Mouse (Mus musculus): ENCODE measurements around the gene Phf21a.

The Phf21a gene

DNA sequence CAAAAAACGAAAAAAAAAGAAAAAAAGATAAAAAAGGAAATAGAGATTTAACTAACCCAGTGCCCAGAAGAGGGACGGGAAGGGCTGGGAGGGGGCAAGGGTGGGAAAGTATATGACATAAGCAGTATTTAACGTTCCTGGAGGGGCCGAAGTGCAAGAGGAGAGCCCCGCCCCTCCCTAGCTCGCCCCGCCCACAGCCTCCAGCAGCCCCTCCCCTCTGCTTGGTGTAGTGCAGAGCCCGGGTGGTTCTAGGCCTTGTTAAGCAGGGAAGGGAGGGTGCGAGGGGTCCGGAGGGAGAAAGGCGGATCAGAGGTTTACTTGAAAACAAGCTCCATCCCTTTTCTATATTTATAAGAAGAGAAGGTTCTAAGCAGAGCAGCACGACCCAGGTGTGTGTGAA is 268.0 kb downstream of the Phf21a start:
- DNase-seq (ENCODE audit: low spot score in 2 of 2) = no peak

DNA sequence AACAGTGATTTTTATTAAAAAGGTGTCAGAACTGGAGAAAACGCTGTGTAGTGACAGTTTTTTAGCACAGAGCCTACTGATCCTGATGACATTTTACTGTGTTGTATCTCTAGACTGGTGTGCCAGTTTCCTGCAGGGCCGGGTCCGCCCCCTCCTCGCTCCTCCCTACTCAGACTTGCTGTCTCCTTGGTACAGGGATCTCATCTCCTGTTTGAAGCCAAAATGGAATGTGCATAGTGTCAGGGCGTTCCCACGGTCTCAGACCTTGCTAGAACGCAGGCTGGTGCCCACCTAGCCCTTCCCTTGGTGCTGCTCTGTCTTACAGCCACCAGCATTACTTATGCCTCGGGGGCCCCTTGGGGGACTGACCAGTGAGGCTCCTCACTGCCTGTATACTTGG is 268.9 kb downstream of the Phf21a start:
- no peak for DNase-seq (ENCODE audit: low spot score in 2 of 2)

DNA sequence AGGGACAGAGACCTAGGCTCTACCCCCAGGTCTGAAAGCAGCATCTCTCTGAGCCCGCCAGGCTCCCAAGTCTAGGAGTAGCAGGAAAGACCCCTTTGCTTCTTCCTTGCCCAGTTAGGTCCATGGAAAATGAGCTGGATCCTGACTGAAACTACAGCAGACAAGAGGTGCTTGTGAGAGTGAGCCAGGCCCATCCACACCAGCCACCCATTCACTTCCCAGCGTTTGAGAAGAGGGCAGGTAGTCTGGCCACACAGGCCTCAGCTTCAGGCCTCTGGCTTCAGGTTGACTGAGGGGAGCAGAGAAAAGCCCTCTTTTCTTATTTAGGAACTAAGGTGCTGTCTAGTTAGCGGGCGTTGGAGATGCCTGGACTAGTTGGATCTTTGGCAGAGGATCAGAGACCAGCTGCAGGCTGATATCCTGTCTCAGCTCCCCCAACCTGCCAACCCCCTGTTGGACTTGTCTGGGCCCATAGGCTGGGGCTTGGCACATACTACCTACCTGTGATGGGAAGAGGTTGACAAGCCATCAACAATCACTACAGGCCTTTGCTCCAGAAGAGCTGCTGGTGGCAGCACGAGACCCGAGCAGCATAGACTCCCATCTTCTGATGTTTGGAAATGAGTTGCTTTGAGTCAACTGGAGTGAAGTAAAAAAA is 269.8 kb downstream of the Phf21a start:
- DNase-seq (ENCODE audit: low spot score in 2 of 2) = no peak

DNA sequence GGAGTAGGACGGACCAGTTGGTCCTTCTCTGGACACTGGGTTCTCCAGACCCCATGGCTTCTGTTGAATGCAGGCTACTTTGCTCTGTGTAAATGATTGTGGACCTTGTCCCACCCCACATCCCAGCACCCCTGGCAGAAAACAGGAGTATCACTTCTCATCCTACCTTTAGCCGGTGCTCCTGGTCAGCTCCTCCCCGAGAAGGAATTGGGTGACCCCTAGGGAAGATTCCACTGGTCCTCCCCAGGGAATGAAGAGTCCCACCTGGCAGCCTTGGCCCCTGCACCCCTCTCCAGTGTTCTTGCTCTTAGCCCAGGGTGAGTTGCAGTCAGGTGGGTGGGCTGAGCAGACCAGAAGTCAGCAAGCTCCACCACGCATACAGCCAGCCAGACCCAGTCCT is 271.2 kb downstream of the Phf21a start:
- no peak for DNase-seq (ENCODE audit: low spot score in 2 of 2)

DNA sequence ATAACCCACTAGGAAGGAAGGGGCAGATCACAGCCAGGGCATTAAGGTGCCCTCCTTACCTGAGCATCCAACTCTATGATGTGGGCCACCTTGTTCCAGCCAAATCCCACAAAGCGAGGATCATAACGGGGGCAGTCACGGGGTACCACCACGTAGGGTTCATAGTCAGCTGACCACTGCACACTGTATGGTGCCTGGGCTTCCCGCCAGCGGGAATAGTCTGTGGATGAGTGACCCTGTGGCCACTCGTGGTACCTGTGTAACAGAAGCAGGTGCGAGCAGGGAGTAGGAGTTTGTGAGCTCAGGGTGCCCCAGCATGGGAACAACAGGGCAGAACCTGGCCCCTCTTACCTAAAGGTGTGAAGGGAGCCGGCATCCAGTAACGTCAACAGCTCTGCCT is 272.7 kb downstream of the Phf21a start:
- DNase-seq (ENCODE audit: low spot score in 2 of 2) = no peak

- DNase-seq (ENCODE audit: low spot score in 2 of 2) = no peak
Measured at GRCm38 (mm10) chr2:92367383-92368029, 274.6 kb downstream of the Phf21a start.

- DNase-seq (ENCODE audit: low spot score in 2 of 2) = no peak
Measured at GRCm38 (mm10) chr2:92370375-92370774, 277.5 kb downstream of the Phf21a start.

DNA sequence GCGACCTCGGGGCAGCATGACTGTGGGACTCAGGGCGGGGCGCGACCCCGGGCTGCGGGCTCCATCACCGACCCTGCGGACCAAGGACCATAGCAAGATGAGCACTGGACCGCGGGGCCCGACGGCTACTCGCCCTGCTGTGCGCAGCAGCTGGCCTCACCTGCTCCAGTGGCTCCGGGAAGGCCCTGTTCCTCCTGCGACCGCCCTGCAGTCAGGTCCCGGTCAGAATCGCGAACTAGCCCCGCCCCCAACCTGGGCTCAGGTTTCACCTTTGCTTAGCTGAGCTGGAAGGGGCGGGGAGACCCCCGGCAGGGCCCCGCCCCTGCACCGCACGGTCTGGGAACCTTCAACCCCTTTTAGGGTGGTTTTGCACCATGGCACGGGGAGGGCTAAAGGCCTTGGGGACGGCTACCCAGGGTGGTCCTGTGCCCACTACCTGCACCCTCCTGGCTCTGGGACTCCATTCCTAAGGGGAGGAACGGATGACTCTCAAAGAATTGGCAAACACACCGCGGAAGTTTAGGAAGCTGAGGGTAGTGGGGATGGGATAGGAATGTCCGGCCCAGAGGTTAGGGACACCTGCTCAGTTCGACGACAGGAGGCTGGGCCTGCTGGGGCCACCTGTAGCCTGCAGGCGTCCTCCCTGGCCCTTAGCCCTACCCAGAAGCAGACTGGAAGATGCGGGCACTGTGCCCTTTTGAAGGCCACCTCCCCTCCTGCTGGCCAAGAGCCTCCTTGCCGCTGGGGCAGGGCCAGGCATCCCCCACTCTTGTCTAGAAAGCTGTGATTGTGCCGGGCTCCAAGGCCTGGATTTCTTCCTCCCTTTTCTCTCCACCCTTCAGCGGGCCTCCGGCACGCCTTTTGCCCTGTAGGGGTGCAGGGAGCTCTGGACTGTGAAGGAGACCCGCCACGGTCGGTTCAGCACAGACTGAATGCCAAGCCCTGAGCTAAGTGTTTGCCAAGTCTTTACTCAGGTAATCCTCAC is 278.2 kb downstream of the Phf21a start:
- peak in 1 of 2 experiments; percentile 26 for DNase-seq (ENCODE audit: low spot score in 2 of 2)

DNA sequence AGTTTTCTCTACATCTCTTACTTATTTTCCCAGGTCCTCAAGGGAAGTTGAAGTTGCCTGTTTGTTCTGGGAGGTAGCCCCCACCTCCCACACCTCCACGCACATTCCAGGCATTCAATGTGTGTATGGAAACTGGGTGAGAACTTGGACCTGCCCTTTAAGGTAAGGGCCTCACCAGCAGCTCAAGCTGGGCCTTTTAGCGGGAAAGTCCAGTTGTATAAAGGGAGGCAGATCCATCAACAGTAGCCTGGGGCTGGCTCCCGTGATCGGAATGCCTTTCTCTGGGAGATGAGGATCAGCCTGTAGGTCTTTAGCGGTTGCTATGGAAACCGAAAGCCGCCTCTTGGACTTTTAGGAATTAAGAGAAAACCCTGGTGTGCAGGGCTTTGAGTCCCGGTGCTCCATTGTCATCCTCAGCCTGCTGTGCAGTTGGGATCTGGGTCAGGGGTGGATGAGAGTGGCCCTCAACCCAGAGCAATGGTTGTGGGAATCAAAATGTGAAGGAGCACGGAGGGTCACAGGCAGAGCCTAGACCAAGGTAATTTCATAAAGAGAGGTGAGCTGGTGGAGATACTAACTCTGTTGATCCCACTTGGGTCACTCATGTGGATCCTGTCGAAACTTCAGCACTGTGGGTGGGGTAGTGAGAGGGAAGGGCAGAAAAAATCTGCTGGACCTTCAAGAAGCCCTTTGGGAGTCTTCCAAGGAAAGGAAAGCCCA is 279.2 kb downstream of the Phf21a start:
- DNase-seq (ENCODE audit: low spot score in 2 of 2) = no peak

- DNase-seq (ENCODE audit: low spot score in 2 of 2) = no peak
Measured at GRCm38 (mm10) chr2:92372767-92373436, 280.0 kb downstream of the Phf21a start.

- DNase-seq (ENCODE audit: low spot score in 2 of 2) = no peak
Measured at GRCm38 (mm10) chr2:92373437-92373813, 280.5 kb downstream of the Phf21a start.

DNA sequence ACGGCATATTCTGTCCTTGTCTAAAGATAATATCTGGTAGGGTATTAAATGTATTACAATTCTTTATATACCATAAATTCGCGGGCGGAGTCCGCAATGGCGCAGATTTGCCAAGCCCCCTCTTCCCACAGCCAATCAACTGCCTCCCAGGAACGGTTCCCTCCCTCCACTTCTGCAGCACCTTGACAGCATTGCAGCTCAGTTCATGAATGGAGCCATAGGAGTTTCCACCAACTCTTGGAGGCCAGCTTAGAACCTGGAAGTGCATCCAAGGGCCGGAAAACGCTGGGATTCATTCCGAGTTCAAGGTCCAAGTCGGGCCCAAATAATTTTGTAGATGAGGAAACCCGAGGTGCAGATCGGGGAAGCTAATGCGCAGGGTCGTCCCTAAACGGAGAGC is 281.6 kb downstream of the Phf21a start, which contains the start of the genes Pex16 and Large2:
Gene Pex16 (plus strand): TSS at position 163 of the 400 bp plus-strand sequence.
Gene Large2 (minus strand): TSS at position 356 of the 400 bp plus-strand sequence.
- DNase-seq (ENCODE audit: low spot score in 2 of 2) = peak; percentile 50 to 54

DNA sequence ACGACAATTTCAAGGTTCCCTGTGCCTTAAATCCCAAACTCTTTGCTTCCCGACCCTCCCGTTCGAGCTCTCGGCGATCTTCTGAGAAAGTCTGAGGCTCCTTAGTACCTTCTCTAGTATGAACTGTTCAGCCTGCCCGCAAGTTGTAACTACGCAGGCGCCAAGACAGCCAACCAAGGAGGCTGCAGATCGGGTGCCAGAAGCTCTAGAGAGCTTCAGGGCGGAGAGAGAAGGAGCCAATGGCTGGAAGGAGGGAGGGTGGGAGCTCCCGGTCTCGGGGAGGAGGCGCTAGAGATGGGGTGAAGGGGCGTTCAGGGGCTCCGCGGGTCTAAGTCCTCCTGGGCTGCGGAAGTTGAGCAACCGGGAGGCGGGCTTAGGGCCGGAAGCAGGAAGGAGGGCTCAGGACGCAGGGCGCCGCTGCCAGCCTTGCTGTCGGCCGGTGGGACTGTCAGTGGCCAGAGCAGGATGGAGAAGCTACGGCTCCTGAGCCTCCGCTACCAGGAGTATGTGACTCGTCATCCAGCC is 282.2 kb downstream of the Phf21a start:
- peak; percentile 96 to 98 for DNase-seq (ENCODE audit: low spot score in 2 of 2)

- DNase-seq (ENCODE audit: low spot score in 2 of 2) = no peak
Measured at GRCm38 (mm10) chr2:92375788-92376187, 282.9 kb downstream of the Phf21a start.

GRCm38 (mm10) chr2:92376300-92376699 is 283.4 kb downstream of the Phf21a start:
- DNase-seq (ENCODE audit: low spot score in 2 of 2) = no peak

DNA sequence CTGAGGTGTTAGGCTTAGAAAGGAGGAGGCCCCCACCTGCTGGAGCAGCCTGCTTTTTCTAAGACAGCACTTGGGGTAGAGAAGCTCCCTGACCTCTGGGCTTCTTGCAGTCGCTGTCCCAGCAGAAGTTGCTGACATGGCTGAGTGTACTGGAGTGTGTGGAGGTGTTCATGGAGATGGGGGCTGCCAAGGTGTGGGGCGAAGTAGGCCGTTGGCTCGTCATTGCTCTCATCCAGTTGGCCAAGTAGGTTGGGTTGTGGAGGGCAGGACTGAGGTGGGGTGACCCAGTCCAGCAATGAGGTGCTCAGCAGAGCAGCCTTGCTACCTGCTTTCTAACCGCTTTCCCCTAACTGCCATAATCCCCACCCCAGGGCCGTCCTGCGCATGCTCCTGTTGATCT is 284.4 kb downstream of the Phf21a start:
- DNase-seq (ENCODE audit: low spot score in 2 of 2) = no peak

GRCm38 (mm10) chr2:92379783-92380494 is 287.0 kb downstream of the Phf21a start:
- DNase-seq (ENCODE audit: low spot score in 2 of 2) = peak; percentile 21 to 46

GRCm38 (mm10) chr2:92380495-92381050 is 287.7 kb downstream of the Phf21a start:
- DNase-seq (ENCODE audit: low spot score in 2 of 2) = no peak

- DNase-seq (ENCODE audit: low spot score in 2 of 2) = no peak
Measured at GRCm38 (mm10) chr2:92381161-92381560, 288.2 kb downstream of the Phf21a start.

Data from spleen, postnatal 36 days (tissue).